Mouse (Mus musculus): Measurements from ENCODE around the gene Rbm18.

The Rbm18 gene

GRCm38 (mm10) chr2:36104956-36105741 lies 31.4 kb downstream of the Rbm18 start, which contains the start of gene Lhx6:
Lhx6 (minus strand) TSS chr2:36105408.
- no peak for DNase-seq (ENCODE audit: low read depth, low spot score)

- no peak for DNase-seq (ENCODE audit: low read depth, low spot score)
Observed at GRCm38 (mm10) chr2:36104436-36104955, 32.1 kb downstream of the Rbm18 start.

DNA sequence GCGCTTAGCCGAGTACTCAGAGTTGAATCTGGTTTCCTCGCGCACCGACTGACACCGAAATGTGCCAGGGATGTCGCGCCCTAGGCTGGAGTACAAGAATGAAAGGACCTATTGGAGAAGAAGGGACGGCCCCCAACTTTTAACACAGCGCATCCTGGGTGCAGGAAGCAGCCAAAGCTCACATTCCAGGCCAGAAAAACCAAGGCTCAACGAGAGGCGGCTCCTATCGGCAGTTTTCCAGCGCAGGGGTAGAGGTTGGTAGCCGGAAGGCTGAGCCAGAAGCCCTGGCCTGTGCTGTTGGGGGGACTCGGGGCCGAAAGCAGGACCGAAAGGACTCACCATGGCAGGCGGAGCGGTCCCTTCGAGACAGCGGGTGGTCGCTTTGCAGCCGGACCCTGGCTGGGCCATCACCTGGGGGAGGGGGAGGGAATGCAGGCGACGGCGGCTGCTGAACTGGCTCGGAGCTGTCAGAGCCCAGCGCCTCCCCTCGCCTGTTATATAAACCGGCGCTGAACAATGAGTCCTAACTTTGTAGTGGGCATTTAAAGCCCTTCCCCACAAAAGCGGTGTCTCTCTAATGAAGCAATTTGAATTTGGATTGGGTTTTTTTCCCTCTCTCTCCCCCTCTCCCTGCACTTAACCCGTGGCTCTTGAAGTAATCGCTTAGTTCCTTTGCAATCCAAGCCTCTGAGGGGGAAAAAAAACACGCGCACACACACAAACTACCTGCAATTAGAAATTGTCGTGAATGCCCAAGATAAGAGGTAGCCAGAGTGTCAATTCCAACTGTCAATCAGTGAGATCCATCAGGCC lies 32.8 kb downstream of the Rbm18 start:
- DNase-seq (ENCODE audit: low read depth, low spot score): no peak

DNA sequence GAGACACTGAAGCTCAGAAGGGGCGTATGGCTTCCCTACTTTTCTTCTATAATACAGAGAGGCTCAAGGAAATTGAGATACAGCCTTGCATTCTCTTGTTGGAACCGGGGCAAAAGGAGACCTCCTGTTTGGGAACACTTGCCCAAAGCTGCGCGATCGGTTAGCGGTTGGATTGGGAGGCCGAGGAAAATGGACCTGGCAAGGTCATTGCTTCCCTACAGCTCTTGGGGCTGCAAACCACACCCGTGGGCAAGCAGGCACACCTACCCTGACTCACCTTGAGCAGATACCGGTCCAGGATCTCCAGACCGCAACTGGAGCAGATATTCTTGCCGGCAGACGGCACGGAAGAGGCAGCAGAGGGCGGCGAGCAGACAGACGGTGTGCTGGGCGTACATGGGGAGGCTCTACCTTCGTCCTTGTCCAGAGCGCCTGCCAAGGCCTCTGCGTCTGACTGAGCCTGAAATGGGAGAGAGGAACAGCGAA lies 33.5 kb downstream of the Rbm18 start:
- no peak for DNase-seq (ENCODE audit: low read depth, low spot score)

GRCm38 (mm10) chr2:36102559-36102946 lies 34.0 kb downstream of the Rbm18 start:
- DNase-seq (ENCODE audit: low read depth, low spot score): no peak

DNA sequence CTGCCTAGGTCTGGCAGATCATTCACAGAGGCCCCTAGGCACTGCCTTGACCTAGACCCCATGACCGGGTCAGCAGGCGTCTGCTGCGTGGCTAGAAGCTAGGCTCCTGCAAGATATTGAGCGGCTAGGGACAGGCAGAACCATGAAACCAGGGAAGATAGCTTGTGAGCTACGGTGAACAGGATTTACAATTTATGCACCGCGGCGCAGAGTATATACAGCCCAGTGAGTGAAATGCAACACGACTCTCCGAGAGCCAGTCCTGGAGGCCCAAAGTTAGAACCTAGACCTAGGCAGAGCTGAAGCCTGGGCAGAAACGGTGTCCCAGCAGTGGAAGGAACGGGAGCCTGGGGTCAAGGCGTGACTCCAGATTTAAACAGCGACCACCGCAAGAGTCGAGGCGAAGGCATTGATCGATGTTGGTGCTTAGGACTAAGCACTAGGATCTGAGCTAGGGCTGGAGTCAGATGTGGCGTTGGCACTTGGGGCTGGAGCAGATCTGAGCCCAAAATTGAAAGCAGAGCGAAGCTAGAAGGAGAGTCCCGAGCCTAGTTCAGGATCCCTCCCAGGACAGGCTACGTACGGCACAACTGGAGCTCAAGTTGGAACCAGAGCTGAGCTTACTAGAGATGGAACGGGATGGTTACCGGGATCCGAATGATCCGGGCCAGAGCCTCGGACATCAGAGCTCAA lies 34.6 kb downstream of the Rbm18 start:
- DNase-seq (ENCODE audit: low read depth, low spot score): no peak

DNA sequence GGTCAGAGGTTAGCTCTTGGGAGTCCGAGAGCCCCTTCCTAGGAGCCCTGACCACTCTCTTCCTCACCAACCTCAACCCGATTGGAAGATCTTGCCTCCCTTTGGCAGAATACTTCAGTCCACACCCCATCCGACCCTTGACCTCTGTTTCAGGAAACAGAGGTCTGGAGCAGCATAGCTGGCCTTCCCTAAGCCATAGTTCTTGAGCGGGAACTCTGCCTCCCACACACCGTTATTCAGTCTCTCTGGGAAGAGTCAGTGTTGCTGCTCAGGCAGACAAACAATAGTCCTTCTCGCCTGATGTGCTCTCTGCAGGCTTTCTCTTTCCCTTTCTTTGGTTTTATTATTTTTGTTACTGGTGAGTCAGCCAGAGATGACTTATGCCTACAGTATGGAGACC lies 36.8 kb downstream of the Rbm18 start:
- no peak for DNase-seq (ENCODE audit: low read depth, low spot score)

GRCm38 (mm10) chr2:36098021-36098420 lies 38.6 kb downstream of the Rbm18 start:
- no peak for DNase-seq (ENCODE audit: low read depth, low spot score)

GRCm38 (mm10) chr2:36097129-36097815 lies 39.3 kb downstream of the Rbm18 start:
- no peak for DNase-seq (ENCODE audit: low read depth, low spot score)

- DNase-seq (ENCODE audit: low read depth, low spot score): no peak
Observed at GRCm38 (mm10) chr2:36093914-36094475, 42.6 kb downstream of the Rbm18 start.

GRCm38 (mm10) chr2:36093301-36093700 lies 43.3 kb downstream of the Rbm18 start:
- DNase-seq (ENCODE audit: low read depth, low spot score): no peak

GRCm38 (mm10) chr2:36092748-36093147 lies 43.8 kb downstream of the Rbm18 start:
- no peak for DNase-seq (ENCODE audit: low read depth, low spot score)

GRCm38 (mm10) chr2:36090853-36091741 lies 45.5 kb downstream of the Rbm18 start:
- no peak for DNase-seq (ENCODE audit: low read depth, low spot score)

- DNase-seq (ENCODE audit: low read depth, low spot score): no peak
Observed at GRCm38 (mm10) chr2:36089190-36089589, 47.4 kb downstream of the Rbm18 start.

DNA sequence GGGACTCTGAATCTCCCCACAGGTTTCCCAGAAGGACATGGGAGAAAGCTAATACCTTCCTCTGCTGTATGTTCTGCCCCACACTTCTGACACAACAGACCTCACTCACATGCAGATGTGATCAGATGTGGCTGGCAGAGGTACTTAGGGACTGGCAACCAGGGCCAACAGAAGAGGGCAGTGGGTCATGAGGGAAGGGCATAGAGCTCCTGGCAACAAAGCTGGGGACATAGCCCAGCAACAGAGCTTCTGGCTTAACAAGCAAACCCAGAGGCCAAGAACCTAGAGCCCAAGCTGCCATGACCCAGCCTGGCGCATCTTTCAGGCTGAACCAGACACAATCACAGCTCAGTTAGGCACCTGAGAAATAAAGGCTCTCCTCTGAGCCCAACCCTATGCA lies 51.5 kb downstream of the Rbm18 start:
- DNase-seq (ENCODE audit: low read depth, low spot score): no peak

- DNase-seq (ENCODE audit: low read depth, low spot score): no peak
Observed at GRCm38 (mm10) chr2:36082802-36083580, 53.6 kb downstream of the Rbm18 start.

GRCm38 (mm10) chr2:36081446-36081845 lies 55.1 kb downstream of the Rbm18 start:
- no peak for DNase-seq (ENCODE audit: low read depth, low spot score)

GRCm38 (mm10) chr2:36077160-36077761 lies 59.3 kb downstream of the Rbm18 start:
- DNase-seq (ENCODE audit: low read depth, low spot score): no peak

DNA sequence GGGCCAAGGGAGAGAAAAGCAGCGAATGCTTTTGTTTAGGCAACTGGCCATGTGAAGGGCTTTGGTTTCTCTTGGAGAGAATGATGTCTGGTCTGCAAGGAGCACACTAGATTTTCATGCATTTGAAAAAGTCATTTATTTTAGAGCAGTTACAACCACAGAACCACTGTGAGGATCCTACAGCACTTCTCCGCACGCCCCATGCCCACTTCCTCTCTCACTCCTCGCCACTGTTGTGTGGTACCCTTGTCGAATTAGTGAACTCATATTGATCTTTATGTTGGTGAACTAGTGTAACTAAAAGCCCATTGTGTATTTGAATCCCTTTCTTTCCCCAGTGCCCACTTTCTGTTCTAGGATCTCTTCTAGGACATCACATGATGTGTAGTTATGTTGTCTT lies 61.4 kb downstream of the Rbm18 start:
- DNase-seq (ENCODE audit: low read depth, low spot score): no peak

Data from skeletal muscle tissue, adult 2 months (tissue).